Mouse (Mus musculus): ENCODE measurements at regions not wholly inside any gene's neighbourhood (a gene's known extent, or its start where the extent isn't known, plus 50 kb on each side); places are given as distances from the start of the nearest gene placed in this dataset.

- H3K36me3 ChIP-seq, result no peaks in the 10 kb centered on the region
- no peaks in the 10 kb centered on the region for H3K9me3 ChIP-seq (replicated peaks)
- H3K4me1 ChIP-seq, result peaks cover 12% of the 10 kb centered on the region
- H3K27me3 ChIP-seq (replicated peaks), result no peaks in the 10 kb centered on the region
- WGBS, result 19% methylated on average over 14 of the region's 14 CpGs
- peak overlapping the region; percentile 40 for H3K4me3 ChIP-seq (replicated peaks)
- H3K9ac ChIP-seq (replicated peaks), result peak overlapping the region; percentile 5; the same call in 1 of the 2 replicates
- H3K27ac ChIP-seq (replicated peaks), result 0 out of 2 replicates have a peak overlapping the region, but pooled peaks have one; percentile 19
- peak; percentile 95 for ATAC-seq (ENCODE audit: low FRiP score)
- peak overlapping the region; percentile 59 for H3K4me2 ChIP-seq
Observed at GRCm38 (mm10) chr15:36695199-36696129, 312.1 kb downstream of the Zfp706 start.

- WGBS, result 64% methylated on average over 15 of the region's 15 CpGs
- Histone ChIP-seq H3K9ac (replicated peaks) (no peak overlapping the region), H3K27me3 (replicated peaks) (no peaks in the 10 kb centered on the region), H3K9me3 (replicated peaks) (no peaks in the 10 kb centered on the region), H3K4me2 (no peak overlapping the region), H3K36me3 (no peaks in the 10 kb centered on the region), H3K27ac (replicated peaks) (no peak overlapping the region), H3K4me3 (replicated peaks) (no peak overlapping the region), H3K4me1 (peaks cover 16% of the 10 kb centered on the region)
- no peak for ATAC-seq (ENCODE audit: low FRiP score)
Observed at GRCm38 (mm10) chr15:36691002-36691652, 316.4 kb downstream of the Zfp706 start.

DNA sequence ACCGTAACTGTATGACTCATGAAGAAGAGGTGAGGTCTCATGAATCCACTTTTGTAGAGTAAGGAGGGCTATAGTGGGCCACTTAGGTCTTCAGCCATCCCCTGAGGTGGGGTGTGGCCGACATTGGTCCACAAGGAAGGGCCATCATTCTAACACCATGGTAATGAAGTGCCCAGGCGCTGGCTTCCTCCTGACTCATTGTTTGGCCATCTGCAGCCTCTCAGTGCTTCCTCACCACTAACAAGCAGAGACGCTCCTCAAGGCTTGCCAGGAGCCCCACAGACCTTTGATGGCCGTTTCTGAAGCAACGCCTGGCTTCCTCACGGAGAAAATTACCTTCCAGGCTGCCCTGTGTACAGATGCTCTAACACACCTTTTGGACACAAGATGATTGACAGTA is 317.7 kb downstream of the Zfp706 start:
- peaks cover 9% of the 10 kb centered on the region for H3K4me1 ChIP-seq
- no peaks in the 10 kb centered on the region for H3K9me3 ChIP-seq (replicated peaks)
- H3K27me3 ChIP-seq (replicated peaks), result no peaks in the 10 kb centered on the region
- ATAC-seq (ENCODE audit: low FRiP score), result no peak
- H3K36me3 ChIP-seq, result no peaks in the 10 kb centered on the region
- whole genome bisulfite sequencing, result 68% methylated on average over 7 of the region's 7 CpGs
- no peak overlapping the region for H3K9ac ChIP-seq (replicated peaks)
- no peak overlapping the region for H3K27ac ChIP-seq (replicated peaks)
- no peak overlapping the region for H3K4me2 ChIP-seq
- H3K4me3 ChIP-seq (replicated peaks), result no peak overlapping the region

DNA sequence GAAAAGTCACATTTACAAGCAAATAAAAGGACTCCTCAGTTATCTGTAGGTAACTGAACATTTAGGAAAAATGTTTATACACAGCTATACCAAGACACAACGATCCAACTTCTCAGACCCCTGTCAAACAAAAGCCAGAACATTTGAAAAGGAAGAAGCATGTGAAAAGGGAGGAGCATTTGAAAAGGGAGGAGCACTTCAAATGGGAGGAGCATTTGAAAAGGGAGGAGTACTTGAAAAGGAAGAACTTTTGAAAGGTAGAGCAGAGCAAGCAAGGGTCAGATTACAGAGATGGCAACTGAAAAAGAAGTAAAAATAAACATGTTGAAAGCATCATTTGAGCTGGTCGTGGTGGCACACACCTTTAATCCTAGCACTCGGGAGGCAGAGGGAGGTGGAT is 318.3 kb downstream of the Zfp706 start:
- H3K9ac ChIP-seq (replicated peaks), result no peak overlapping the region
- H3K4me2 ChIP-seq, result no peak overlapping the region
- no peak overlapping the region for H3K27ac ChIP-seq (replicated peaks)
- H3K27me3 ChIP-seq (replicated peaks), result no peaks in the 10 kb centered on the region
- H3K36me3 ChIP-seq, result no peaks in the 10 kb centered on the region
- ATAC-seq (ENCODE audit: low FRiP score), result no peak
- H3K4me3 ChIP-seq (replicated peaks), result no peak overlapping the region
- 85% methylated on average over 3 of the region's 3 CpGs for WGBS
- H3K9me3 ChIP-seq (replicated peaks), result no peaks in the 10 kb centered on the region
- H3K4me1 ChIP-seq, result 0 out of 2 replicates have a peak, but pooled peaks cover 3% of the 10 kb centered on the region

- WGBS, result 13% methylated on average over 17 of the region's 17 CpGs
Observed at GRCm38 (mm10) chr15:36688051-36688754, 319.4 kb downstream of the Zfp706 start.

DNA sequence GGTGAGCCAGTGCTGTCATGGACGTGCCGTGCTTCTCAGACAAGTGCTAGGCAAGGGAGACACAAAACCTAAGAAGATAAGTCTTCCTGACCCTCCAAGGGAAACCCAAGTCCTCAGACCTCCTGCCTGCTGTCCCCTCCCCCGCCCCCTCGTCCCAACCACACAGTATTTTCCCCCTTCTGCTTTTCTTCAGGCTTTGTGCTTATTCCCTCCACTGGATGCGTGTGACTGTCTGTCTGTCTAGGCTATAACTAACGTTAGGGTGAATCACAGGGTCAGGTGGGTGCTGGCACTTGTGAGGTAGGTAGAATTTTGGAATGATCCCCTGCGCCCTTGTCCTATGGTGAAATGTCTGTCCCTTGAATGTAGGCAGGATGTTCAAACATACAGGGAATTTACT is 322.9 kb downstream of the Zfp706 start:
- Histone ChIP-seq H3K4me2 (no peak overlapping the region), H3K4me3 (replicated peaks) (no peak overlapping the region), H3K36me3 (no peaks in the 10 kb centered on the region), H3K9me3 (replicated peaks) (no peaks in the 10 kb centered on the region), H3K4me1 (0 out of 2 replicates have a peak, but pooled peaks cover 3% of the 10 kb centered on the region), H3K9ac (replicated peaks) (no peak overlapping the region), H3K27me3 (replicated peaks) (no peaks in the 10 kb centered on the region), H3K27ac (replicated peaks) (no peak overlapping the region)
- no peak for ATAC-seq (ENCODE audit: low FRiP score)
- 83% methylated on average over 7 of the region's 7 CpGs for WGBS

More at GRCm38 (mm10) chr15:36688051-36688754, 319.4 kb downstream of the Zfp706 start:
- ATAC-seq (ENCODE audit: low FRiP score), result no peak
- H3K4me3 ChIP-seq (replicated peaks), result no peak overlapping the region
- peak overlapping the region; percentile 5; the same call in 1 of the 2 replicates for H3K4me2 ChIP-seq
- H3K36me3 ChIP-seq, result no peaks in the 10 kb centered on the region
- no peak overlapping the region for H3K9ac ChIP-seq (replicated peaks)
- H3K27ac ChIP-seq (replicated peaks), result no peak overlapping the region
- 0 out of 2 replicates have a peak, but pooled peaks cover 3% of the 10 kb centered on the region for H3K4me1 ChIP-seq
- H3K27me3 ChIP-seq (replicated peaks), result no peaks in the 10 kb centered on the region
- no peaks in the 10 kb centered on the region for H3K9me3 ChIP-seq (replicated peaks)

GRCm38 (mm10) chr15:36682832-36683231 is 324.7 kb downstream of the Zfp706 start:
- Histone ChIP-seq H3K27me3 (replicated peaks) (no peaks in the 10 kb centered on the region), H3K4me2 (no peak overlapping the region), H3K4me1 (no peaks in the 10 kb centered on the region), H3K27ac (replicated peaks) (no peak overlapping the region), H3K9me3 (replicated peaks) (no peaks in the 10 kb centered on the region), H3K9ac (replicated peaks) (no peak overlapping the region), H3K36me3 (no peaks in the 10 kb centered on the region), H3K4me3 (replicated peaks) (no peak overlapping the region)
- no peak for ATAC-seq (ENCODE audit: low FRiP score)
- 50% methylated on average over 6 of the region's 6 CpGs for WGBS

GRCm38 (mm10) chr15:36682159-36682558 is 325.4 kb downstream of the Zfp706 start:
- H3K4me2 ChIP-seq, result no peak overlapping the region
- no peak for ATAC-seq (ENCODE audit: low FRiP score)
- no peaks in the 10 kb centered on the region for H3K9me3 ChIP-seq (replicated peaks)
- H3K27me3 ChIP-seq (replicated peaks), result no peaks in the 10 kb centered on the region
- no peak overlapping the region for H3K4me3 ChIP-seq (replicated peaks)
- H3K4me1 ChIP-seq, result no peaks in the 10 kb centered on the region
- no peak overlapping the region for H3K9ac ChIP-seq (replicated peaks)
- 83% methylated on average over 5 of the region's 5 CpGs for WGBS
- no peak overlapping the region for H3K27ac ChIP-seq (replicated peaks)
- no peaks in the 10 kb centered on the region for H3K36me3 ChIP-seq

- H3K4me3 ChIP-seq (replicated peaks), result no peak overlapping the region
- no peaks in the 10 kb centered on the region for H3K27me3 ChIP-seq (replicated peaks)
- no peaks in the 10 kb centered on the region for H3K4me1 ChIP-seq
- no peak for ATAC-seq (ENCODE audit: low FRiP score)
- H3K36me3 ChIP-seq, result no peaks in the 10 kb centered on the region
- H3K27ac ChIP-seq (replicated peaks), result no peak overlapping the region
- H3K9ac ChIP-seq (replicated peaks), result no peak overlapping the region
- no peaks in the 10 kb centered on the region for H3K9me3 ChIP-seq (replicated peaks)
- WGBS, result 92% methylated on average over 11 of the region's 11 CpGs
- no peak overlapping the region for H3K4me2 ChIP-seq
Observed at GRCm38 (mm10) chr15:36680361-36681140, 327.0 kb downstream of the Zfp706 start.

GRCm38 (mm10) chr15:36679577-36679976 is 328.0 kb downstream of the Zfp706 start:
- H3K9me3 ChIP-seq (replicated peaks), result no peaks in the 10 kb centered on the region
- H3K36me3 ChIP-seq, result no peaks in the 10 kb centered on the region
- H3K9ac ChIP-seq (replicated peaks), result no peak overlapping the region
- no peaks in the 10 kb centered on the region for H3K27me3 ChIP-seq (replicated peaks)
- no peak overlapping the region for H3K27ac ChIP-seq (replicated peaks)
- H3K4me1 ChIP-seq, result no peaks in the 10 kb centered on the region
- WGBS, result 92% methylated on average over 13 of the region's 13 CpGs
- no peak overlapping the region for H3K4me3 ChIP-seq (replicated peaks)
- ATAC-seq (ENCODE audit: low FRiP score), result no peak
- H3K4me2 ChIP-seq, result no peak overlapping the region

GRCm38 (mm10) chr15:36669748-36670147 is 337.8 kb downstream of the Zfp706 start:
- Histone ChIP-seq H3K27ac (replicated peaks) (no peak overlapping the region), H3K27me3 (replicated peaks) (no peaks in the 10 kb centered on the region), H3K9me3 (replicated peaks) (no peaks in the 10 kb centered on the region), H3K4me3 (replicated peaks) (no peak overlapping the region), H3K4me1 (no peaks in the 10 kb centered on the region), H3K9ac (replicated peaks) (no peak overlapping the region), H3K4me2 (no peak overlapping the region), H3K36me3 (no peaks in the 10 kb centered on the region)
- WGBS, result 31% methylated on average over 12 of the region's 12 CpGs
- ATAC-seq (ENCODE audit: low FRiP score), result no peak
